Mouse (Mus musculus): ENCODE measurements around the gene Arhgef7.

GRCm38 (mm10) chr8:11884646-11885045 is 157.1 kb downstream of the Arhgef7 start:
- TF ChIP-seq POLR2A (IDR thresholded peaks at IDR 0.05; ENCODE audit: insufficient read depth, low read length) (no peak), CTCF (IDR thresholded peaks at IDR 0.05; ENCODE audit: low read depth, low read length) (no peak)
